Mouse (Mus musculus) CH12.LX (cell line): ENCODE measurements around the gene Cdc14b. TPM values are rescaled to one million over a fixed set of nuclear protein-coding genes. Genes with fewer than 3 reads are reported as not detected.

Experiments
- DNase-seq: peaks from one replicate; pipeline ENCODE4 v3.0.0-alpha.2; 2013; ENCODE audit errors: extremely low read depth
- H3K27ac ChIP-seq: 2 replicates; pipeline ENCODE4 v1.5.1; 2012; ENCODE audit warnings: low read depth, mild to moderate bottlenecking, control low read depth, moderate library complexity; ENCODE audit not compliant: insufficient read depth
- H3K27me3 ChIP-seq: replicated peaks from 2 replicates; pipeline ENCODE3; 2012; ENCODE audit warnings: inconsistent platforms
- H3K36me3 ChIP-seq, 2 experiments: replicated peaks in 1 of 2; 2 replicates each; pipeline versions ENCODE3 to v1.6.1; 2012; ENCODE audit warnings: inconsistent platforms in 1 of 2, low read length in 1 of 2, mild to moderate bottlenecking in 1 of 2, mixed read lengths in 1 of 2, moderate library complexity in 1 of 2; ENCODE audit not compliant: control insufficient read depth in 1 of 2, insufficient read depth in 1 of 2
- H3K4me1 ChIP-seq, 2 experiments: 2 replicates each; pipeline ENCODE4 v1.6.1; 2012; ENCODE audit warnings: inconsistent platforms in 1 of 2, moderate library complexity in 1 of 2; ENCODE audit not compliant: insufficient read depth in 2 of 2, control insufficient read depth in 1 of 2
- H3K4me2 ChIP-seq: 2 replicates; pipeline ENCODE4 v1.6.1; 2012; ENCODE audit warnings: low read depth, mild to moderate bottlenecking, control low read depth; ENCODE audit not compliant: poor library complexity, insufficient read depth, severe bottlenecking
- H3K4me3 ChIP-seq, 3 experiments: fragments of 150-350 bp in 1 of 3; sonication (generic) in 1 of 3; replicated peaks in 1 of 3; 2 replicates each; pipeline versions ENCODE3 to v1.5.1; 2011 to 2012; ENCODE audit warnings: low read depth in 2 of 3, low read length in 2 of 3, mild to moderate bottlenecking in 2 of 3, moderate library complexity in 2 of 3, control low read depth in 1 of 3, improper control_type of control experiment in 1 of 3, inconsistent platforms in 1 of 3, mixed read lengths in 1 of 3; ENCODE audit not compliant: poor library complexity in 1 of 3
- H3K79me2 ChIP-seq: replicated peaks from 2 replicates; pipeline ENCODE4 v1.6.1; 2012; ENCODE audit warnings: mild to moderate bottlenecking, moderate library complexity; ENCODE audit not compliant: control insufficient read depth, poor library complexity, insufficient read depth, severe bottlenecking; ENCODE audit errors: extremely low read depth
- H3K9ac ChIP-seq: 2 replicates; pipeline ENCODE4 v1.6.1; 2012; ENCODE audit warnings: low read depth, mild to moderate bottlenecking, control low read depth, moderate library complexity; ENCODE audit not compliant: insufficient read depth
- H3K9me3 ChIP-seq: replicated peaks from 2 replicates; pipeline ENCODE3; 2012; ENCODE audit warnings: low read length, inconsistent platforms, mixed read lengths
- BHLHE40 ChIP-seq: IDR thresholded peaks from 2 replicates; pipeline ENCODE4 v1.6.1; 2011; ENCODE audit warnings: mild to moderate bottlenecking, low read depth, low read length, improper control_type of control experiment
- CHD2 ChIP-seq: IDR thresholded peaks from 2 replicates; pipeline ENCODE4 v1.6.1; 2011; ENCODE audit warnings: low read length, improper control_type of control experiment
- E2F4 ChIP-seq: IDR thresholded peaks from 2 replicates; pipeline ENCODE4 v1.6.1; 2011; ENCODE audit warnings: low read depth, low read length, improper control_type of control experiment; ENCODE audit not compliant: insufficient replicate concordance
- ELF1 ChIP-seq: IDR thresholded peaks from 2 replicates; pipeline ENCODE4 v1.6.1; 2014; ENCODE audit warnings: low read depth, mild to moderate bottlenecking, inconsistent platforms, low read length, improper control_type of control experiment
- GABPA ChIP-seq: IDR thresholded peaks from 2 replicates; pipeline ENCODE4 v1.6.1; 2012; ENCODE audit warnings: low read depth, low read length, improper control_type of control experiment, inconsistent platforms; ENCODE audit not compliant: insufficient replicate concordance
- HCFC1 ChIP-seq: IDR thresholded peaks from 2 replicates; pipeline ENCODE4 v1.6.1; 2012; ENCODE audit warnings: low read depth, mild to moderate bottlenecking, inconsistent platforms, low read length, improper control_type of control experiment
- IRF4 ChIP-seq: IDR thresholded peaks from 2 replicates; pipeline ENCODE4 v1.6.1; 2014; ENCODE audit warnings: low read depth, mild to moderate bottlenecking, inconsistent platforms, low read length, improper control_type of control experiment
- JUN ChIP-seq: IDR thresholded peaks from 2 replicates; pipeline ENCODE4 v1.6.1; 2011; ENCODE audit warnings: low read depth, mild to moderate bottlenecking, low read length, improper control_type of control experiment, moderate library complexity; ENCODE audit not compliant: insufficient read depth
- KAT2A ChIP-seq: IDR thresholded peaks from 2 replicates; pipeline ENCODE4 v1.6.1; 2012; ENCODE audit warnings: low read length, improper control_type of control experiment, inconsistent platforms; ENCODE audit not compliant: insufficient replicate concordance
- MAZ ChIP-seq: IDR thresholded peaks from 2 replicates; pipeline ENCODE4 v1.6.1; 2012; ENCODE audit warnings: low read depth, mild to moderate bottlenecking, inconsistent platforms, low read length, improper control_type of control experiment, moderate library complexity
- MXI1 ChIP-seq: IDR thresholded peaks from 2 replicates; pipeline ENCODE4 v1.6.1; 2011; ENCODE audit warnings: mild to moderate bottlenecking, low read depth, low read length, improper control_type of control experiment
- MYC ChIP-seq: IDR thresholded peaks from 2 replicates; pipeline ENCODE4 v1.6.1; 2011; ENCODE audit warnings: low read depth, mild to moderate bottlenecking, improper control_type of control experiment, low read length
- POLR2A ChIP-seq: IDR thresholded peaks from 2 replicates; pipeline ENCODE4 v1.6.1; 2011; ENCODE audit warnings: low read depth, mild to moderate bottlenecking, improper control_type of control experiment, low read length
- POLR2AphosphoS2 ChIP-seq: IDR thresholded peaks from 2 replicates; pipeline ENCODE4 v1.6.1; 2011; ENCODE audit warnings: low read depth, low read length, improper control_type of control experiment
- RAD21 ChIP-seq: IDR thresholded peaks from 2 replicates; pipeline ENCODE4 v1.6.1; 2011; ENCODE audit warnings: low read depth, mild to moderate bottlenecking, low read length, improper control_type of control experiment, moderate library complexity
- SIN3A ChIP-seq: IDR thresholded peaks from 2 replicates; pipeline ENCODE4 v1.6.1; 2012; ENCODE audit warnings: low read length, improper control_type of control experiment, inconsistent platforms
- TBP ChIP-seq: conservative IDR thresholded peaks from 2 replicates; pipeline ENCODE4 v1.6.1; 2011; ENCODE audit warnings: low read depth, low read length, improper control_type of control experiment
- TCF12 ChIP-seq: IDR thresholded peaks from 2 replicates; pipeline ENCODE4 v1.6.1; 2014; ENCODE audit warnings: low read depth, mild to moderate bottlenecking, inconsistent platforms, low read length, improper control_type of control experiment
- UBTF ChIP-seq: IDR thresholded peaks from 2 replicates; pipeline ENCODE4 v1.6.1; 2012; ENCODE audit warnings: low read depth, mild to moderate bottlenecking, inconsistent platforms, low read length, improper control_type of control experiment, moderate library complexity
- USF1 ChIP-seq: IDR thresholded peaks from 2 replicates; pipeline ENCODE4 v1.6.1; 2014; ENCODE audit warnings: low read depth, mild to moderate bottlenecking, inconsistent platforms, low read length, improper control_type of control experiment
- USF2 ChIP-seq: conservative IDR thresholded peaks from 2 replicates; pipeline ENCODE4 v1.6.1; 2011; ENCODE audit warnings: low read depth, low read length, improper control_type of control experiment
- ZC3H11A ChIP-seq: IDR thresholded peaks from 2 replicates; pipeline ENCODE4 v1.6.1; 2012; ENCODE audit warnings: low read depth, mild to moderate bottlenecking, inconsistent platforms, low read length, improper control_type of control experiment
- ZKSCAN1 ChIP-seq: IDR thresholded peaks from 2 replicates; pipeline ENCODE4 v1.6.1; 2012; ENCODE audit warnings: low read depth, inconsistent platforms, low read length, improper control_type of control experiment, borderline replicate concordance
- ZMIZ1 ChIP-seq: IDR thresholded peaks from 2 replicates; pipeline ENCODE4 v1.6.1; 2012; ENCODE audit warnings: low read depth, mild to moderate bottlenecking, inconsistent platforms, low read length, improper control_type of control experiment
- ZNF384 ChIP-seq: IDR thresholded peaks from 2 replicates; pipeline ENCODE4 v1.6.1; 2012; ENCODE audit warnings: low read depth, low read length, improper control_type of control experiment, inconsistent platforms
- dilution Hi-C: fragments of 300-500 bp; cut with MboI; formaldehyde crosslinking; loops from 2 replicates; pipeline ENCODE4 v1.14.3; 2020; ENCODE audit warnings: low sequenced_read_pairs; ENCODE audit not compliant: extremely low pct_unique_long_range_greater_than_20kb, extremely low pct_ligation_motif_present
- in situ Hi-C: fragments of 300-500 bp; cut with MboI; formaldehyde crosslinking; loops from 3 replicates; pipeline ENCODE4 v1.14.3; 2019; ENCODE audit warnings: low sequenced_read_pairs, low pct_ligation_motif_present, low pct_unique_long_range_greater_than_20kb, mixed read lengths
- polyA plus RNA-seq: library from polyadenylated mRNA; unstranded; fragments of >175 nt; gene quantifications from 2 replicates; pipeline ENCODE4 v1.2.1, GENCODE M21; 2012; ENCODE audit warnings: low read depth; ENCODE audit not compliant: insufficient read length
- total RNA-seq, 2 experiments: library from RNA; depleted of rRNA; stranded (reverse); fragments of 300-350 nt in 1 of 2; fragments of >200 nt in 1 of 2; gene quantifications; 2 replicates each; pipeline ENCODE4 v1.2.3; 2012 to 2014

Gene Cdc14b
- total and polyA plus RNA-seq, 3 experiments, result 2.7 to 5.5 (median 4.6) TPM

GRCm38 (mm10) chr13:64178746-64179652, 96.1 kb downstream of the Cdc14b start:
- dilution Hi-C loops (no loop called here), in situ Hi-C loops (no loop called here)
- Histone ChIP-seq H3K4me1 (no peaks in the 10 kb centered on the region), H3K9ac (no peak overlapping the region), H3K36me3 (no peaks in the 10 kb centered on the region), H3K27me3 (peaks cover 1% of the 10 kb centered on the region), H3K4me3 (no peak overlapping the region), H3K9me3 (no peaks in the 10 kb centered on the region), H3K4me2 (no peak overlapping the region), H3K79me2 (no peaks in the 10 kb centered on the region), H3K27ac (no peak overlapping the region)
- TF ChIP-seq ZMIZ1 (no peak), ZNF384 (no peak), POLR2AphosphoS2 (no peak), ELF1 (no peak), ZKSCAN1 (no peak), POLR2A (no peak), KAT2A (no peak), IRF4 (no peak), ZC3H11A (no peak)
- no peak for DNase-seq

- H3K79me2 ChIP-seq, result no peaks in the 10 kb centered on the region
- H3K27me3 ChIP-seq, result no peaks in the 10 kb centered on the region
Observed at GRCm38 (mm10) chr13:64178000-64178399, 97.1 kb downstream of the Cdc14b start.

GRCm38 (mm10) chr13:64169746-64170145, 105.3 kb downstream of the Cdc14b start:
- Histone ChIP-seq H3K4me2 (no peak overlapping the region), H3K79me2 (no peaks in the 10 kb centered on the region), H3K27me3 (no peaks in the 10 kb centered on the region), H3K4me3 (no peak overlapping the region), H3K36me3 (peaks cover 0 to 2% of the 10 kb centered on the region in 2 experiments), H3K9ac (no peak overlapping the region), H3K9me3 (no peaks in the 10 kb centered on the region), H3K27ac (no peak overlapping the region), H3K4me1 (no peaks in the 10 kb centered on the region)
- no peak for TF ChIP-seq MYC
- no peak for TF ChIP-seq MAZ
- no peak for TF ChIP-seq USF1
- TF ChIP-seq ZC3H11A, result no peak
- TF ChIP-seq USF2, result no peak
- no peak for TF ChIP-seq JUN
- no peak for TF ChIP-seq BHLHE40
- no peak for TF ChIP-seq HCFC1
- no peak for TF ChIP-seq UBTF
- TF ChIP-seq IRF4, result no peak
- no peak for TF ChIP-seq RAD21
- no peak for TF ChIP-seq CHD2
- no peak for TF ChIP-seq KAT2A
- TF ChIP-seq SIN3A, result no peak
- TF ChIP-seq MXI1, result no peak
- TF ChIP-seq ZNF384, result no peak
- dilution Hi-C loops, result no loop called here
- no peak for DNase-seq
- in situ Hi-C loops, result no loop called here

More at GRCm38 (mm10) chr13:64178000-64178399, 97.1 kb downstream of the Cdc14b start:
- dilution Hi-C loops (no loop called here), in situ Hi-C loops (no loop called here)
- no peak overlapping the region for H3K4me3 ChIP-seq
- no peak overlapping the region for H3K4me2 ChIP-seq
- H3K27ac ChIP-seq, result no peak overlapping the region
- H3K9ac ChIP-seq, result no peak overlapping the region
- no peak for DNase-seq
- TF ChIP-seq BHLHE40 (no peak), ZC3H11A (no peak), TCF12 (no peak), POLR2AphosphoS2 (no peak), USF2 (no peak), TBP (no peak), E2F4 (no peak), GABPA (no peak)
- TF ChIP-seq, all 38 proteins: peak for 0
- Histone ChIP-seq H3K9me3 (no peaks in the 10 kb centered on the region), H3K4me1 (no peaks in the 10 kb centered on the region), H3K36me3 (no peaks in the 10 kb centered on the region)
